In the genomic region with DNA sequence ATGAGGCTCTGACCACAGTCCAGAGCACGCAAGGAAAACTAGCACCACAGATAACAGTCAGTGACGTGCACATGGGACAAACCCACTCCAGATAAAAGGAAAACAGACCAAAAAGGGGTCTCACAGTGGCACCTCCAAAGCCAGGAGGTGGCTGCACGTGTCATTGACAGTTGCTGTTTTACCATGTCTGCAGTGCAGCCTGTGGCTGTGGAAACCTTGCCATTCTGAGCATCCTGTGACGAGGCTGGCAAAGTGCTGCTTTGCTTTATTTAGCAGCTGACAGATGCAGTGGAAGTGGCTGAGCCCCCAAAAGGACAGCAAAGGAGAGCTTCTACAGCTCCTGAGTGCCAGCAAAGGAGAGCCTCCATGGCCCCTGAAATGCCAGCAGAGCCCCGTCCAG, we compare ENCODE assay signal across 10 mouse cellular contexts.
DNase-seq lines count a peak whose midpoint lies in the region; ATAC-seq lines count a peak whose summit lies in the region.
"Had no signal": no experiment of that assay in that cellular context is flagged by ENCODE, and none has a peak within 500 bp of the region (broad histone marks: within the 10 kb centered on the region; RNA-seq: fewer than 3 reads in every experiment).

No protein-coding gene starts in this region.

- WGBS in heart, embryonic 15.5 days = 37% methylated on average over 5 of the region's 5 CpGs
- 80% methylated on average over 5 of the region's 5 CpGs for WGBS in forebrain, embryonic 15.5 days
- 78% methylated on average over 5 of the region's 5 CpGs for WGBS in liver, embryonic 11.5 days

- no peak overlapping the region for H3K4me3 ChIP-seq in heart, embryonic 15.5 days
- H3K4me3 ChIP-seq in forebrain, embryonic 15.5 days = no peak overlapping the region
- no peak overlapping the region for H3K4me3 ChIP-seq in liver, embryonic 11.5 days (ENCODE audit: low read depth, low read length)
- H3K4me3 ChIP-seq: embryonic facial prominence, embryonic 15.5 days; liver, embryonic 15.5 days had no signal

- peaks cover 6% of the 10 kb centered on the region; the same call in 1 of the 2 replicates for H3K36me3 ChIP-seq in heart, embryonic 15.5 days
- H3K36me3 ChIP-seq in forebrain, embryonic 15.5 days = no peaks in the 10 kb centered on the region
- H3K36me3 ChIP-seq in liver, embryonic 11.5 days (ENCODE audit: control insufficient read depth, insufficient read depth, low read length) = no peaks in the 10 kb centered on the region
- H3K36me3 ChIP-seq: liver, embryonic 15.5 days had no signal

- H3K4me1 ChIP-seq in heart, embryonic 15.5 days (replicated peaks) = peaks cover 39% of the 10 kb centered on the region
- H3K4me1 ChIP-seq in forebrain, embryonic 15.5 days = 0 out of 2 replicates have a peak, but pooled peaks cover 5% of the 10 kb centered on the region
- no peaks in the 10 kb centered on the region for H3K4me1 ChIP-seq in liver, embryonic 11.5 days (replicated peaks; ENCODE audit: control insufficient read depth, insufficient read depth, low read length)
- H3K4me1 ChIP-seq: embryonic facial prominence, embryonic 15.5 days; liver, embryonic 15.5 days had no signal

- no peaks in the 10 kb centered on the region for H3K27me3 ChIP-seq in heart, embryonic 15.5 days
- no peaks in the 10 kb centered on the region for H3K27me3 ChIP-seq in forebrain, embryonic 15.5 days
- no peaks in the 10 kb centered on the region for H3K27me3 ChIP-seq in liver, embryonic 11.5 days (replicated peaks; ENCODE audit: control insufficient read depth, insufficient read depth, low read length)
- H3K27me3 ChIP-seq: embryonic facial prominence, embryonic 15.5 days; liver, embryonic 15.5 days had no signal

- H3K9me3 ChIP-seq in heart, embryonic 15.5 days (replicated peaks) = no peaks in the 10 kb centered on the region
- no peaks in the 10 kb centered on the region for H3K9me3 ChIP-seq in forebrain, embryonic 15.5 days
- no peaks in the 10 kb centered on the region for H3K9me3 ChIP-seq in liver, embryonic 11.5 days (ENCODE audit: control insufficient read depth, low read length)
- H3K9me3 ChIP-seq: embryonic facial prominence, embryonic 15.5 days; liver, embryonic 15.5 days had no signal

- H3K27ac ChIP-seq in heart, embryonic 15.5 days = peak overlapping the region; percentile 80
- no peak overlapping the region for H3K27ac ChIP-seq in forebrain, embryonic 15.5 days (replicated peaks)
- no peak overlapping the region for H3K27ac ChIP-seq in liver, embryonic 11.5 days (ENCODE audit: low read depth, low read length)
- H3K27ac ChIP-seq: embryonic facial prominence, embryonic 15.5 days; liver, embryonic 15.5 days had no signal

- H3K4me2 ChIP-seq in heart, embryonic 15.5 days = no peak overlapping the region
- H3K4me2 ChIP-seq in forebrain, embryonic 15.5 days (replicated peaks) = no peak overlapping the region
- no peak overlapping the region for H3K4me2 ChIP-seq in liver, embryonic 11.5 days
- H3K4me2 ChIP-seq: embryonic facial prominence, embryonic 15.5 days; liver, embryonic 15.5 days had no signal

- DNase-seq in cerebellum, adult 18-20 months = peak; percentile 63 to 65
- peak; percentile 36 to 42 for DNase-seq in cerebellum, postnatal 10 days
- peak; percentile 65 to 71 for DNase-seq in right cerebral cortex, adult 2 months (ENCODE audit: low spot score in 2 of 2)
- no peak for DNase-seq in embryo, embryonic 11 days
- DNase-seq in liver, embryonic 11.5 days (ENCODE audit: low spot score) = no peak

- ATAC-seq in heart, embryonic 15.5 days (replicated peaks; ENCODE audit: insufficient number of reproducible peaks, insufficient read depth, low FRiP score, low read depth) = peak; percentile 61
- no peak for ATAC-seq in forebrain, embryonic 15.5 days (replicated peaks)
- ATAC-seq in activated CD4-positive, CD25-positive, alpha-beta regulatory T cell, adult 4 months = no peak
- ATAC-seq in liver, embryonic 11.5 days (replicated peaks; ENCODE audit: low FRiP score) = no peak

- no peak overlapping the region for H3K9ac ChIP-seq in heart, embryonic 15.5 days
- H3K9ac ChIP-seq in forebrain, embryonic 15.5 days (replicated peaks) = no peak overlapping the region
- H3K9ac ChIP-seq in liver, embryonic 11.5 days (ENCODE audit: low read depth, low read length) = no peak overlapping the region
- H3K9ac ChIP-seq: embryonic facial prominence, embryonic 15.5 days; liver, embryonic 15.5 days had no signal

Comparison
In these comparisons a context has a peak if more than half of its experiments do, and no peak if none do; other contexts are left out.
1. DNase-seq: peak in cerebellum, adult 18-20 months (2 of 2), cerebellum, postnatal 10 days (2 of 2) and right cerebral cortex, adult 2 months (2 of 2); none in embryo, embryonic 11 days (single experiment) and liver, embryonic 11.5 days (single experiment).